Mouse (Mus musculus) heart, adult 2 months (tissue): Measurements from ENCODE around the gene Bloc1s6. TPM values are rescaled to one million over a fixed set of nuclear protein-coding genes. Genes with fewer than 3 reads are reported as not detected.
A peak's percentile ranks its signal among the peaks of the same experiment; 100 is the strongest.

ENCODE experiments used
- DNase-seq, 2 experiments: peaks; one replicate each; pipeline ENCODE4 v3.0.0; 2021
- H3K27ac ChIP-seq: fragments of 200-600 bp; 2 replicates; pipeline ENCODE4 v1.8.1; 2022
- H3K27me3 ChIP-seq: fragments of 200-500 bp; 2 replicates; pipeline ENCODE4 v1.6.1; 2012; ENCODE audit warnings: mild to moderate bottlenecking, low read length, inconsistent platforms, mixed read lengths; ENCODE audit not compliant: control insufficient read depth, insufficient read depth
- H3K36me3 ChIP-seq: fragments of 200-500 bp; 2 replicates; pipeline ENCODE4 v1.6.1; 2012; ENCODE audit warnings: low read length, inconsistent platforms; ENCODE audit not compliant: control insufficient read depth, insufficient read depth
- H3K4me1 ChIP-seq: fragments of 200-500 bp; 2 replicates; pipeline ENCODE4 v1.6.1; 2011; ENCODE audit warnings: low read length; ENCODE audit not compliant: control insufficient read depth, insufficient read depth
- H3K4me3 ChIP-seq: fragments of 200-600 bp; 2 replicates; pipeline ENCODE4 v1.8.1; 2022
- H3K79me2 ChIP-seq: fragments of 200-500 bp; replicated peaks from 2 replicates; pipeline ENCODE4 v1.6.1; 2012; ENCODE audit warnings: mild to moderate bottlenecking, inconsistent platforms, low read length, moderate library complexity, mixed read lengths; ENCODE audit not compliant: control insufficient read depth, insufficient read depth
- H3K9ac ChIP-seq: fragments of 200-500 bp; 2 replicates; pipeline ENCODE4 v1.6.1; 2012; ENCODE audit warnings: low read depth, mild to moderate bottlenecking, control low read depth, inconsistent platforms, low read length, mixed read lengths
- CTCF ChIP-seq: fragments of 200-600 bp; IDR thresholded peaks from 2 replicates; pipeline ENCODE4 v1.8.1; 2022; ENCODE audit warnings: antibody characterized with exemption, mild to moderate bottlenecking, moderate library complexity
- EP300 ChIP-seq: fragments of 200-500 bp; IDR thresholded peaks from 2 replicates; pipeline ENCODE4 v1.6.1; 2011; ENCODE audit warnings: low read depth, low read length, control low read depth; ENCODE audit not compliant: insufficient read depth
- POLR2A ChIP-seq: fragments of 200-500 bp; IDR thresholded peaks from 2 replicates; pipeline ENCODE4 v1.6.1; 2011; ENCODE audit warnings: mild to moderate bottlenecking, low read depth, low read length, control low read depth; ENCODE audit not compliant: insufficient read depth
- WGBS: fragments of 180-500 bp; shearing (Covaris S2); methylation state at CpG from one replicate; pipeline ENCODE4 v1.1.7; 2018; 5-methylcytosine and 5-hydroxymethylcytosine counted together
- intact Hi-C: fragments of 180-260 bp; cut with DNase I; formaldehyde crosslinking; loops from one replicate; pipeline ENCODE4 v1.15.1; 2025
- polyA plus RNA-seq: library from polyadenylated mRNA; depleted of rRNA; stranded (reverse); fragments of >200 nt; gene quantifications from 2 replicates; pipeline ENCODE4 v1.2.3, GENCODE M21; 2012
- total RNA-seq, 2 experiments: library from RNA; stranded (reverse); gene quantifications; 2 replicates each; pipeline ENCODE4 v1.2.3; 2021

The Bloc1s6 gene
- total and polyA plus RNA-seq, 3 experiments = 26.0 to 29.9 (median 26.7) TPM

GRCm38 (mm10) chr2:122716301-122716842, 21.9 kb upstream of the Bloc1s6 start:
- WGBS = 50% methylated on average over 3 of the region's 3 CpGs
- Histone ChIP-seq H3K27me3 (no peaks in the 10 kb centered on the region), H3K36me3 (no peaks in the 10 kb centered on the region), H3K27ac (no peak overlapping the region), H3K9ac (no peak overlapping the region), H3K4me3 (no peak overlapping the region), H3K79me2 (no peaks in the 10 kb centered on the region), H3K4me1 (no peaks in the 10 kb centered on the region)
- TF ChIP-seq POLR2A (no peak), EP300 (no peak), CTCF (no peak)
- intact Hi-C loops = no loop called here
- no peak for DNase-seq

DNA sequence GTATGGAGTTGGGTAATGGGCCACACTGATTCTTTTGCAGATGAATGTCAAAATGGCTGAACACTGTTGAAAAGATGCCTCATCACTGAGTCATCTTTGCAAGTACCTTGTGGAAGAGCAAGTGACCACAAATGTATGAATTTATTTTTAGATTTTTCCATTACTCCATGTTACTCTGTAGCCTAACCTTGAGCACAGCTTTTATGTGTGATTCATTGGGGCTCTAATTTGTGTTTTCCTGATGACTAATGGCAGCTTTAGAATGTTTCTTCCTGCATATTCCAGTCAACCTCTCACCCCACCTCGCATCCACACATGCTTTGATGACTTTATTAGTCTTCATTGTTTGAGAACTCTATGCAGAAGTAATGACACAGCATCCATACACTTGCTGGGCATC, 19.1 kb upstream of the Bloc1s6 start:
- Histone ChIP-seq H3K9ac (no peak overlapping the region), H3K4me3 (no peak overlapping the region), H3K4me1 (no peaks in the 10 kb centered on the region), H3K36me3 (no peaks in the 10 kb centered on the region), H3K27ac (no peak overlapping the region), H3K79me2 (no peaks in the 10 kb centered on the region), H3K27me3 (no peaks in the 10 kb centered on the region)
- 46% methylated on average over 1 of the region's 1 CpGs for WGBS
- intact Hi-C loops = no loop called here
- TF ChIP-seq EP300 (no peak), CTCF (no peak), POLR2A (no peak)
- DNase-seq = no peak

- DNase-seq = no peak
- no peak overlapping the region for H3K4me3 ChIP-seq
- intact Hi-C loops = no loop called here
- no peaks in the 10 kb centered on the region for H3K36me3 ChIP-seq
- no peaks in the 10 kb centered on the region for H3K79me2 ChIP-seq
- no peaks in the 10 kb centered on the region for H3K4me1 ChIP-seq
- TF ChIP-seq CTCF (no peak), POLR2A (no peak), EP300 (no peak)
- 69% methylated on average over 3 of the region's 3 CpGs for WGBS
- no peak overlapping the region for H3K9ac ChIP-seq
- H3K27ac ChIP-seq = no peak overlapping the region
- H3K27me3 ChIP-seq = no peaks in the 10 kb centered on the region
Observed at GRCm38 (mm10) chr2:122720564-122720963, 17.7 kb upstream of the Bloc1s6 start.

GRCm38 (mm10) chr2:122725604-122726003, 12.7 kb upstream of the Bloc1s6 start:
- Histone ChIP-seq H3K9ac (no peak overlapping the region), H3K36me3 (no peaks in the 10 kb centered on the region), H3K4me1 (no peaks in the 10 kb centered on the region), H3K4me3 (no peak overlapping the region), H3K79me2 (no peaks in the 10 kb centered on the region), H3K27me3 (no peaks in the 10 kb centered on the region), H3K27ac (no peak overlapping the region)
- no peak for TF ChIP-seq POLR2A
- TF ChIP-seq CTCF = peak; percentile 80
- TF ChIP-seq EP300 = 0 out of 2 replicates have a peak, but pooled peaks have one; percentile 22
- DNase-seq = peak in 1 of 2 experiments; percentile 49
- intact Hi-C loops = loop anchor here (1.0 kb wide), 1 partner anchor 28 kb away; no protein-coding TSS in a partner anchor
- 54% methylated on average over 10 of the region's 10 CpGs for WGBS

DNA sequence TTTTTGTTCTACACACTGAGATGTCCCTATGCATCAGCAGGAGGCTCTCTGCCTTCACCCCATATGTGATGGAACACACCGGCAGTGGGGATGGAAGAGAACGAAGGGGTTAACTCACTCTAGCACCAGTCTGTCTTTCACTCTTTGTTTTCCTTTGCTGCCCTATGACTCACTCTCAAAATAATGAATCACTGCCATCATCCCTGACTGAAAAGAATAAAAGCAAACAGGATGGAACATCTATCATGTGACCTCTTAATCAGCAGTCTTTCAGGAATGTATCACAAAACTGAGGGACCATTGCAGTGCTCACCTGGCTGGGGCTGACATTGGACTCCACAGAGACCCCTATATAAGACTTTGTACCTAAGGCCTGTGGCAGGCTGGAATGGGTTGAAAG, 6.8 kb upstream of the Bloc1s6 start:
- WGBS = 43% methylated on average over 2 of the region's 2 CpGs
- TF ChIP-seq EP300 = no peak
- intact Hi-C loops = no loop called here
- no peaks in the 10 kb centered on the region for H3K4me1 ChIP-seq
- DNase-seq = no peak
- H3K79me2 ChIP-seq = no peaks in the 10 kb centered on the region
- H3K36me3 ChIP-seq = no peaks in the 10 kb centered on the region
- H3K27ac ChIP-seq = no peak overlapping the region
- no peak overlapping the region for H3K4me3 ChIP-seq
- no peak overlapping the region for H3K9ac ChIP-seq
- H3K27me3 ChIP-seq = peaks cover 2% of the 10 kb centered on the region; the same call in 1 of the 2 replicates

DNA sequence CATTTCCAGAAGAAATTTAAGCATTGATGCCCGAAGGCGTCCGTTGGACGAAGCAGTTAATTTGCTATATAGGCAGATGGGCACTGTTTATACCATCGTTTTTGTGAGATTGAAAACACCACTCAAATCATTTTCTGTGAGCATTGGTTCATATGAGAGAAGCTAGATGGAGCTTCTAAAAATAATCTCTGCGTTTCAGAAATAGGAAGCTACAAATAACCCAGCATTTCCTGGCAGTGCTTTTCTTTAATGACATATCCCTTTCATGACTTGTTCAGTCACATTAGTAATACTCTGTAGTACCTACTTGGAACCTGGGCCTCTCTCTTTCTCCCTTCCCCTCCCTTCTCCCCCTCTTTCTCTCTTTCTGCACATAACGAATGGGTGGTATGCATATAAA, 720 bp downstream of the Bloc1s6 start:
- Histone ChIP-seq H3K4me3 (peak overlapping the region; percentile 82), H3K27me3 (peaks cover 2% of the 10 kb centered on the region; the same call in 1 of the 2 replicates), H3K9ac (peak overlapping the region; percentile 100), H3K36me3 (peaks cover 6% of the 10 kb centered on the region), H3K4me1 (peaks cover 3% of the 10 kb centered on the region), H3K27ac (peak overlapping the region; percentile 97), H3K79me2 (peaks cover 5% of the 10 kb centered on the region; the same call in 1 of the 2 replicates)
- no peak for DNase-seq
- TF ChIP-seq EP300 = no peak
- no peak for TF ChIP-seq CTCF
- no peak for TF ChIP-seq POLR2A
- intact Hi-C loops = no loop called here
- WGBS = 13% methylated on average over 7 of the region's 7 CpGs
